Mouse (Mus musculus) brain, embryonic 14.5 days (tissue): ENCODE measurements around the gene Olfr70.

Experiments used
- CTCF ChIP-seq: fragments of 200-500 bp; IDR thresholded peaks from 2 replicates; pipeline ENCODE4 v1.5.1; 2012; ENCODE audit warnings: inconsistent platforms, mild to moderate bottlenecking, moderate library complexity, borderline replicate concordance; ENCODE audit not compliant: insufficient read depth, insufficient read length; ENCODE audit errors: extremely low read depth
- POLR2A ChIP-seq: fragments of 200-500 bp; IDR thresholded peaks from 2 replicates; pipeline ENCODE4 v1.6.1; 2012; ENCODE audit warnings: mild to moderate bottlenecking, inconsistent platforms, borderline replicate concordance; ENCODE audit not compliant: poor library complexity, insufficient read depth, insufficient read length, severe bottlenecking; ENCODE audit errors: extremely low read depth

DNA sequence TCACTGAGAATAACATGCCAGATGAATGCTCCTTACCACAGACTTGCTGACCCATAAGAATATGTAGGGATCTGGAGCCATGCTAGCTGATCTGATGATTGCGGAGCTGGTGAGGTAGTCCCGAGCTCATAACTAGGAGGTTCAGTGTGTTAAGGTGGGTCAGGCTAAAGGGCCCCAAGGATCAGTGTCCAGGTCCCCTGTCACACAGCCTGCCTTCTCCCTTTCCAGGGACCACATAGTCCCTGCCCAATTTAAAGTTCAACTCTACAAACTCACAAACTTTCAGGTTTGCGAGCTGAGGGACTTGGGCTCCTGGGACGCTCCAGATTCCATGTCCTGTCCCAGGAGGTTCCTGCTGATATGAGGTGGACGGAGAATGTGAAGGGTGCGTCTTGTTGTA, at the start of gene Olfr70:
- TF ChIP-seq CTCF (no peak), POLR2A (no peak)
